20 mouse cellular contexts compared by ENCODE assay signal in the genomic region with DNA sequence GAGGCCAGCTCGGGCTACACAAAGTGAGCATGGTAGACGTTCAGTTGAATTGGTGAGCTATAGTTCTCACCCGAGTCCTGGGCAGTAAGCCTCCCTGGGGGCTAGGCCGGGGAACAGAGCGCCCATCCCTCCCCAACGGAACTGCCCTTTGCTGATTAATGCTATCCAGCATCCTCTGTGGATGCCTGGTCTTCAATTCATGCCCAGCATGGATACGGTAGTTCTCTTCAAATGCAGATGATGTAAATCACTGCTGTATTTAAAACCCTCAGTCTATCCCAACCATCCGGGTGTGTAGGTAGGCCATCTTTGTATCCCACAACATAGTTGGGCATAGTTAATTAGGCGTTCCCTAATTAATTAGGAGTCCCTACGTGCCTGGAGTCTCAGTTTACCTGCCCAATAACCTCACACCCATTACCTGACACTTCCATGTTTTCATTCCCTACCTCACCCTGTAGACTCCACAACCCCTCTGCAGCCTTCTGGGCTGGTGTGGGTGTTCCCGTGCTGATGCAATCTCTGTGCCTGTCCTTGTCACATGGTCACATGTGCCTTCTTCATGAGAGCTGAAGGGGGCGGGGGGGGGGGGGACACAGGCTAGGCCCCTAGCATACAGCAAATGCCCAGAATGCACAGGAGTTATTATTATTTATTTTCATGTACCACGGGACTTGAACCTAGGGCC. TPM values are rescaled to one million over a fixed set of nuclear protein-coding genes. Genes with fewer than 3 reads are reported as not detected.
"Had no signal": no experiment of that assay in that cellular context is flagged by ENCODE, and none has a peak within 500 bp of the region (broad histone marks: within the 10 kb centered on the region; RNA-seq: fewer than 3 reads in every experiment).

No protein-coding gene starts in this region.

- H3K4me3 ChIP-seq: megakaryocyte, embryonic 14.5 days; midbrain, embryonic 13.5 days; midbrain, embryonic 15.5 days; neural tube, embryonic 13.5 days; neural tube, embryonic 15.5 days; stomach, embryonic 15.5 days had no signal

- DNase-seq: lung, adult 18-20 months; lung, embryonic 14.5 days; lung, postnatal 14 days; lung, postnatal 36 days; retina, postnatal 1 day; right cerebral cortex, adult 18-20 months; right cerebral cortex, postnatal 14 days; thymus, adult 2 months; thymus, postnatal 25 days; thymus, postnatal 4 days had no signal

- H3K27me3 ChIP-seq: midbrain, embryonic 15.5 days; stomach, embryonic 15.5 days had no signal

- H3K9me3 ChIP-seq: megakaryocyte, embryonic 14.5 days; midbrain, embryonic 13.5 days; midbrain, embryonic 15.5 days; neural tube, embryonic 13.5 days; neural tube, embryonic 15.5 days; stomach, embryonic 15.5 days had no signal

- H3K9ac ChIP-seq: liver, embryonic 14.5 days; lung, embryonic 14.5 days; midbrain, embryonic 13.5 days; midbrain, embryonic 15.5 days; neural tube, embryonic 13.5 days; neural tube, embryonic 15.5 days; stomach, embryonic 15.5 days had no signal

- H3K36me3 ChIP-seq: midbrain, embryonic 13.5 days; midbrain, embryonic 15.5 days; neural tube, embryonic 13.5 days; neural tube, embryonic 15.5 days had no signal

- ATAC-seq: midbrain, embryonic 13.5 days; midbrain, embryonic 15.5 days had no signal

- H3K27ac ChIP-seq: liver, embryonic 14.5 days; macrophage; midbrain, embryonic 13.5 days; midbrain, embryonic 15.5 days; neural tube, embryonic 13.5 days; neural tube, embryonic 15.5 days; stomach, embryonic 15.5 days; stomach, postnatal 0 days had no signal

RNA-seq across cellular contexts. Expression of a gene that starts 16.3 kb away (rescaled TPM):
- total RNA-seq: monocyte, adult 5-6 weeks had no signal
- polyA plus RNA-seq: macrophage had no signal
